Mouse (Mus musculus): ENCODE results near the gene Gipc2.

Gene Gipc2

GRCm38 (mm10) chr3:152190679-152191477, 24.8 kb upstream of the Gipc2 start:
- no peak for DNase-seq (ENCODE audit: low spot score)

- DNase-seq (ENCODE audit: low spot score) = no peak
Measured at GRCm38 (mm10) chr3:152189306-152189705, 23.3 kb upstream of the Gipc2 start.

GRCm38 (mm10) chr3:152186106-152186505, 20.1 kb upstream of the Gipc2 start:
- DNase-seq (ENCODE audit: low spot score) = no peak

- DNase-seq (ENCODE audit: low spot score) = no peak
Measured at GRCm38 (mm10) chr3:152183522-152183921, 17.5 kb upstream of the Gipc2 start.

- no peak for DNase-seq (ENCODE audit: low spot score)
Measured at GRCm38 (mm10) chr3:152180624-152181023, 14.6 kb upstream of the Gipc2 start.

GRCm38 (mm10) chr3:152179285-152179684, 13.3 kb upstream of the Gipc2 start:
- no peak for DNase-seq (ENCODE audit: low spot score)

- DNase-seq (ENCODE audit: low spot score) = no peak
Measured at GRCm38 (mm10) chr3:152178816-152179215, 12.8 kb upstream of the Gipc2 start.

GRCm38 (mm10) chr3:152172322-152172935, 6.4 kb upstream of the Gipc2 start:
- no peak for DNase-seq (ENCODE audit: low spot score)

- DNase-seq (ENCODE audit: low spot score) = no peak
Measured at GRCm38 (mm10) chr3:152171862-152172261, 5.8 kb upstream of the Gipc2 start.

GRCm38 (mm10) chr3:152171236-152171635, 5.2 kb upstream of the Gipc2 start:
- DNase-seq (ENCODE audit: low spot score) = no peak

GRCm38 (mm10) chr3:152170407-152170806, 4.4 kb upstream of the Gipc2 start:
- DNase-seq (ENCODE audit: low spot score) = no peak

GRCm38 (mm10) chr3:152168007-152168406, 2.0 kb upstream of the Gipc2 start:
- DNase-seq (ENCODE audit: low spot score) = no peak

- DNase-seq (ENCODE audit: low spot score) = no peak
Measured at GRCm38 (mm10) chr3:152166699-152167451, 845 bp upstream of the Gipc2 start.

GRCm38 (mm10) chr3:152165351-152166098, 505 bp downstream of the Gipc2 start:
- no peak for DNase-seq (ENCODE audit: low spot score)

- DNase-seq (ENCODE audit: low spot score) = no peak
Measured at GRCm38 (mm10) chr3:152165014-152165350, 1.0 kb downstream of the Gipc2 start.

- no peak for DNase-seq (ENCODE audit: low spot score)
Measured at GRCm38 (mm10) chr3:152163320-152163719, 2.7 kb downstream of the Gipc2 start.

GRCm38 (mm10) chr3:152160607-152161006, 5.4 kb downstream of the Gipc2 start:
- no peak for DNase-seq (ENCODE audit: low spot score)

GRCm38 (mm10) chr3:152159321-152159720, 6.7 kb downstream of the Gipc2 start:
- no peak for DNase-seq (ENCODE audit: low spot score)

- DNase-seq (ENCODE audit: low spot score) = no peak
Measured at GRCm38 (mm10) chr3:152158344-152159291, 7.4 kb downstream of the Gipc2 start.

GRCm38 (mm10) chr3:152156816-152157496, 9.1 kb downstream of the Gipc2 start:
- DNase-seq (ENCODE audit: low spot score) = no peak
